Mouse (Mus musculus): ENCODE measurements around the gene Cfd.

The Cfd gene

DNA sequence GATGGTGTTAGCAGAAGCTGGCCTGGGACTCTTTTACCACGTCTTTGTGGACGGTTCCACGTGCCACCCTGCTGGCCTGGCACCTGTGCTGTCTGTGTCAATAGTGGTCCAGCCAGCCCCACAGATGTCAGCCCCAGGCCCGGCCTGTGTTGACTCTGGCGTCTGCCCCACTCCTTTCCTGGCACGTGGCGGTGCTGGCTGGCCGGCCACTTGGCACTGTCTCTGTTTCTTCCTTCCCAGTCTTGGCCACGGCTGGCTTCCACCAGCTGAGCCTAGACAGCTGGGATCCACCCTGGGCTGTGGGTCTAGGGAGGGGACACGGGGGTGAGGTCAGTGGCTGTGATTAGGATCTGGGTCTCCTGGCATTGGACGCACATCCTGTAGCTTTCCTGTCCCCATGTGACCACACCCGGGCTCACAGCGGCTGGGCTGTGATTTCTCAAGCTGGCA is 43.6 kb downstream of the Cfd start:
- DNase-seq, result peak in 1 of 2 experiments; percentile 70

DNA sequence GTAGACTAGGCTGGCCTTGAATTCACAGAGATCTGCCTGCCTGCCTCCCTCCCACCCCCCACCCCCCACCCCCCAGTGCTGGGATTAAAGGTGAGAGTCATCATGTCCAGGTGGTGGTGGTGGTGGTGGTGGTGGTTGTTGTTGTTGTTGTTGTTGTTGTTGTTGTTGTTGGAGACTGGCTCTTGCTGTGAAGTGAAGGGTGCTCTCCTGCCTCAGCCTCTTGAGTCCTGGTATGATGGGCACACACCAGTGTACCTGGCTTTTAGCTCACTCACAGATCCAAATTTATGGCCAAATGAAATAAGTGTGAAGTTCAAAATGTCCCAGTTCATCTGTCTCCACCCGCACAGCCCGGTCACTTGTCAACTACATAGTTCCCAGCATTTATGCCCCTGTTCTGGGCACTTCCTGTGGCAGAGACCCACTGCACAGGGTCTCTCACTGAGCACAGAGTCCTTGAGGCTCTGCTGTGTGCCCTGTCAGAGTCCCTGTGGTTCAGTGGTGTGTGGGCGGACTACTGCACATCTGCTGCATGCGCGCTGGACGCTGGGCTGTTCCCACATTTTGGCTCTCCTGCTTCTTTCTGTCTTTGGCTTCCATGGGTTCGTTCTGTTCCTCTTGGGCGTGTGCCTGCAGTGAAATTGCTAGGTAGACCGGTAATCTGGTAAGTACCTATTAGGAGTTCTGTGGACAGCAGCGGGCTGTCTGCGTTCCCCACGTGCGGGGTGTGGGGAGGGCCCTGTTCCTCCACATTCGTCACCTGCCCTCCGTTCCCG is 44.3 kb downstream of the Cfd start:
- DNase-seq, result no peak

DNA sequence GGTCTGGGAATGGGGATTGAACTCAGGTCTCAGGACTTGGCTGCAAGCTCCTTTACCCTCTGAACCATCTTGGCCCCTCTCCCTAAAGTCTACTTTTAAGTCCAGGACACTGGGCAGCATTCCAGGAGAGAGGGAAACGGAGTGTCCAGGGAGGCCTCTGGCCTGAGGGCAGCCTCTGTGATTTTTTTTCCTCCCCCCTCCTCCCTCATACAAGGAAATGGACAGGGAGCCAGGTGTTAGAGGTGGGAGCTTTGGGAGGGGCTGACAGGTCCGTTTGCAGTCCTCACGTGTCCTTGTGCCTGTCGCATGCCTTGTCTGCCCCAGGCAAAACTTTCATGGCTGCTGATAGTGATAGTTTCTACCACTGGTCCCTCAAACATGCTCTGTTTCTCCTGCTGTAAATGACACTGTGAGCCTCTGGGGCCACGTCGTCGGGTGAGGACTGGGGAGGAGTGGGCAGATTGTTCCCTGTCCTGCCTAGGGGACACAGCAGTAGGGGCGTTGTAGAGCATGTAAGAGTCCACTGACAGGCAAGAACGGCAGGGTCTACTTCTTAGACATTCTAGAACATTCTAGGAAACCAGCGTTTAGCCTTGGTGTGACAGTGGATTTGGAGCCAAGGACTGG is 45.7 kb downstream of the Cfd start:
- no peak for DNase-seq

DNA sequence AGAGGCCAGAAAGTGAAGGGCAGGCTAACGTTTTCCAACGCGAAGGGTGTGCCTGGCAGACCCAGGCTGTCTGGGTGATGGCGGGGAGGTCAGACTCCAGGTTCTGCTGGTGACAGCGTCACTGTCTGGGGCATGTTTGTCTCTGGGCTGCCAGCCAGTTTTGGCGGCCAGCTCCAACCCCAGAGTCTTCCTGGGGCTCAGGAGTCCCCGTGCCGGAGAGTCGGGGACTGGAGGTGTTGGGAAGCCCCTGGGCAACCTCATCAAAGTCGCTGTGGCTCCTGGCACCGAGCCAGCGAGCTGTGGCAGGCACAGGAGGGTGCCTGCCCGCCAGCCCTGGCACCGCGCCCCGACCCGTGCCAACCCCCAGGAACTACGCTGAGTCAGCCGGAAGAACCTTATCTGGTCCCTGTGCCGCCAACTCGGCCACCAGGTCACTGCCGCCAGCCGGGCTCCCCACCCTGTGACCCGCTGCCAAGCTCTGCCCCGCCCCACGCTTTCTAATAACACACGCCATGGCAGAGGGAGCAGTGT is 46.3 kb downstream of the Cfd start:
- DNase-seq, result peak; percentile 61 to 63

DNA sequence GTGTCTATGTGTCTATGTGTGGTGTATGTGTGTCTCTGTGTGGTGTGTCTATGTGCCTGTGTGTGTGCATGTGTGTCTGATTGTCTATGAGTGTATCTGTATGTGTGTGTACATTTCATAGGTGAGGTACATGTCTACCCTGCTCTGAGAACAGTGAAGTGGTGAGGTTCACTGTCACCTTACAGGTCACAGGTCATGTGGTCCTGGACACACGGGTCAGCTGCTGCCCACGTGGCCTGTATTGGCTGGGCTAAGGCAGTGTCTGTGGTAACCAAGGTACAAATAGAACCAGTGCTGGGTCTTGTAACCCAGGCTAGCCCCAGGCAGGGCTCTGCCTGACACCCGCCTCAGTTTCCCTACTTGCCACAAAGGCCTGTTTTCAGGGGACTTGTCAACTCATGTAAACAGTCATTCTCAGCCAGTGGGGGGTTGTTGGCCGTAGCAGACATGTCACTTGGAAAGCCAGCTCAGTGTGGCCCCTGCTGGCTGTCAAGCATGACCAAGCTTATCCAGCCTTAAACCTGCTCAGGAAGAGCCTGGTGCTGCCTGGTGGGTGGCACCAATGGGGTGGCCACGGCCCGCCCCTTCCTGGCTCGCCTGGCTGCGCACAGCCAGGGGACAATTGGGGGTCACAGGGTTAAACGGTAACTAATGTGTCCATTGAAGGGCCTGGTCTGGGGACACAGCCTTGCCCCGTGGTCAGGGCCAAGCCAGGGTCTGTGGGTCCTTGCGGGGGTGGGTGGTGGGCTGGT is 47.3 kb downstream of the Cfd start:
- DNase-seq, result no peak

DNA sequence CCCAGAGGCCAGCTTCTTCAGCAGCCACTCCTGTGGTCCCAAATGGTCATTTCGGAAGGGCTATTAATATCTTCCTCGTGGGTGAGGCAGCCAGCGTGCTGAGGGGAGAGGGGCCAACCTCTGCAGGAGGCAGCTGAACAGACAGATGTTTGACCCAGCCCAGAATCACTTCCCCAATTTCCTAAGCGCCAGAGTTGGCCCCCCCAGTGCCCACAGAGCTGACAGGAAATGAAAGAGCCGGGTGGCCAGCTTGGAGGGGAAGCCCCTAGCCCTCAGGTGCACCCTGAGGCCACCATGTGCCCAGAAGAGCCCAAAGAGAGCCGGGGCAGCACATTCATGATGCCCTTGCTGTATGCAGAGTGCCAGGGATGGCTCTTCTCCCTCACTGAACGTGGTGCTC is 50.1 kb downstream of the Cfd start:
- no peak for DNase-seq

All from cerebellum, postnatal 36 days (tissue).